Mouse (Mus musculus) central nervous system, embryonic 18 days (tissue): Measurements from ENCODE around the gene Trabd. TPM values are rescaled to one million over a fixed set of nuclear protein-coding genes. Genes with fewer than 3 reads are reported as not detected.

Source experiments
- polyA plus RNA-seq: library from polyadenylated mRNA; depleted of rRNA; stranded (reverse); fragments of >200 nt; gene quantifications from 2 replicates; pipeline ENCODE4 v1.2.3, GENCODE M21; 2012; rRNA removed

Gene Trabd
- polyA plus RNA-seq, result 31.3 and 32.3 TPM in 2 replicates

DNA sequence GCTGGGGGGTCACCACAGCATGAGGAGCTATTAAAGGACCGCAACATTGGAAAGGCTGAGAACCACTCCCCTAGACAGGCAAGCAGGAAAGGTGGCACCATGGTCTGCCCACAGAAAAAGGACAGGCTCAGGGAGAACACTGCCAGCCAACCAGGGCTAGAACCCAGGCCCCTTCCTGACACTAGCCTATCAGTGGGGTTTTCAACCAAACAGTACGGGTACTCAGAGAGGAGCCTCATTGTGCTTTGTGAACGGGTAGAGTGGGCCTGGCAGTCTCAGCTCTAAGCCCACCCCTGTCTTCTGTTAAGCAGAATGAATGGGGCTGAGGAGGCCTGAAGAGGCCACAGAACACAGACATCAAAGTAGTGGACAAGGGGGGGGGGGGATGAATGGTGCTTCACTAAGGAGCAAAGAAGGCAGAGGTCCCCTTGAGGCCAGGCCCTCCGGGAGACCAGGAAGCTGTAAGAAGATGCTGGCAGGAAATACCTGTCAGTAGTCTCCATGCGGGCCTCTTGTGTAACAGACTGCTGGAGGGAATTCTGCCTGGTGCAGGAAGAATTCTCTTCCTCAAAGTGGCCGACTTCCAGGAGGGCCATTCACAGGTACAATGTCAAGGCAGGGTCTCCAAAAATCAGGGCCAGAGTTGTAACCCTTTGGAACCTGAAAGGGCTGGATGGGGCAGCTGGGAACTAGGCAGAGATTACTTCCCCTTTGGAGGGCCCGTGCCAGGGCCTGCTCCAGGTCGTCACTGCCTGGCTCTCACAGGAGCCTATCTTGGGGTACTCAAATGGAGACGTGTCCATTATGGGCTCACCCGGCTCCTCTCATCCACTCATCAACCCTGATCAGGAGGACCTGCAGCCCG is at the start of gene Trabd:
Trabd (plus strand) TSS at position 512 of the 865 bp plus-strand sequence.

DNA sequence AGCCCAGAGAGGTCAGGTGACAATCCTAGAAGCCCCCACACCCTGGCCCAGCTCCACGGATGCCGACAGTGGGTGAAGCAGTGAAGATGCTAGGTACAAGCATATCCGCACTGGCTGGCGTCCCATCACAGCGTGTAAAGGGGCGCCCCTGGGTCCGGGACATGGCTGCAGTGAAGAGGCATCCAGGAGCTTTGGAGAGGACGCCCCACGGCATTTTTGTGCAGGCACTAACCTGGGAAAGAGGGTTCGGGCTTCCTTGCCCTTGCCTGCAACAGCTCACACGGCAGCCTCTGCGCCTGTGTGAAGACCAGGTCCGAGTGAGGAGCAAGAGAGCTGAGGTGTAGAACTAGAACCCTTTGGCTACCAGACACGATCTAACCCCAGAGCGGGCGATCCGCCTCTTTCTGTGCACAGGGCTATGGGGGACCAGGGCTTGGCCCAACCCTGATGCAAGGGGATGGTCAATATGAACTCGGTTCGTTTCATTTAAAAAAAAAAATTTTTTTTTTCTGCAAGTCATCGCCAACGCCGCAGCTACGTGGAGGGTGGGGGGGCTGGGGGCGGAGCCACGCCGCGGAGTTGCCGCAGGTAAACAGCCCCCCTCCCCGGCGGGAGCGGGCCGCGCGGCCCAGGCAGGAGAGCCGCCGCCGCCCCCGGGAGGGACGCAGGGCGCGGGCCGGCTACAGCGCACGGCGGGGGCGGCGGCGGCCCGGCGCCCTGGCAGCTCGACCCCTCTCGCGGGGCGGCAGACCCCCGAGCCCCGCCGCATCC is 15.6 kb upstream of the Trabd start, which contains the start of gene Panx2:
Panx2 (plus strand) TSS at position 574 of the 771 bp plus-strand sequence.

DNA sequence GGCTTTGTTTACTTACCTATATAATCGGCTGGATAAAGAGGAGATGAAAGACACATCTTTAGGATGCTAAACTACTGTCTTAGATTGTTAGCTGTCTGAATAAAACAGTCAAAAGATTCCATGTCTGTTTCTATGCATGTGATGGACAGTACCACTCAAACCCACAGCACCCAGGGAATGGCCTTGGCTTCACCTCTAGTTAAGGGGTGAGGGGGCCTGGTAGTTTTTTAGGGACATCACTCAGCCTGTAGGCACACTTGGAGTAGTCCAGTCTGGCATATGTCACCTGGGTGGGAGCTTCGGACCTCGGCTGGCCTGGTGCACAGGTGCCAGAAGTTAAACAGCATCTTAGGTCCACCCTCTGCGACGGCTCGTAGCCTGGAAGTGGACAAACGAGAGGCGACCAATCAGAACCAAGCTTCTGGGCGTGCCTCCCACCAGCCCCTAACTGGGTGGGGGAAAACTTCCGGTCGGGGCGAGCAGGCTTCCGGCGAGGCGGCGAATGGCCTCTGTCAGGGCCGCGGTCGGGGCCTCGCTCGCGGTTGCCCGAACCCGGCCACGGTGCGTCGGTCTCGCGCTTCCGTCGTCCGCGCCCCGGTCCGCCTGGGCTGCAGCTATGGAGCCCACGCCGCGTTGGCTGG is 13.8 kb downstream of the Trabd start, which contains the start of gene Selenoo:
Selenoo (plus strand) TSS at position 478 of the 641 bp plus-strand sequence.

DNA sequence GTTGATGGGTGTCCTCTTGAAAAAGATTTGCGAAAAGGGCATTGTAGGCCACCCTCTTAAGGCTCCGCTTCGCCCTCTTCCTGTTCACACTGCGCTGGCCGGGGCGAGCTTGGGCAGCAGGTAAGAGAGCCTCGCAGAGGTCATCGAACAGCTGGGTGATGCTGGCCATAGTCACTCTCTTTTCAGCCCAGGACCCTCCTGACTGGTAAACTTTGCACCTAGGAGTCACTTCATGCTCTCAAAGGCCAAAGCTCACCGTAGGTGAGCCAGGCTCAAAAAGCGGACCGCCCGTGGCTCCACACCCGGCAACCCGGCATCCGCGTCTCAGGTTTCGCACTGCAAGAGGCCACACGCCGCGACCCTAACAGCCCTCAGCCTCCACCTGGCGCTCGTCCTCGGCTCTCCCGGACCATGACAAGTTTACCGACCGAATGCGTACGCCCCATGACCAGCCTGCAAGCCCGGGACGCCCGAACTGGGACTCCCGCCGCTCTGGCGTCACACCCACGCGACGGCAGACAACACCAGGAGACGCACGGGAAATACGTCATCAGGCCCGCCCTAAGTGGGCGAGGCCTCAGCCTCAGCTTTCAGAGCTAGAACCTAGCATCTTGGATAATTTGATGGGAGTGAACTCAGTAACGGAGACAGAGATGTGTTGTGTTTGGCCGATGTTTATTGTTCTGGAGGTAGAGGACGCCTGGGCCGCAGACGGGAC is 47.9 kb downstream of the Trabd start, which contains the start of gene Tubgcp6:
Tubgcp6 (minus strand) TSS at position 464 of the 718 bp plus-strand sequence.

DNA sequence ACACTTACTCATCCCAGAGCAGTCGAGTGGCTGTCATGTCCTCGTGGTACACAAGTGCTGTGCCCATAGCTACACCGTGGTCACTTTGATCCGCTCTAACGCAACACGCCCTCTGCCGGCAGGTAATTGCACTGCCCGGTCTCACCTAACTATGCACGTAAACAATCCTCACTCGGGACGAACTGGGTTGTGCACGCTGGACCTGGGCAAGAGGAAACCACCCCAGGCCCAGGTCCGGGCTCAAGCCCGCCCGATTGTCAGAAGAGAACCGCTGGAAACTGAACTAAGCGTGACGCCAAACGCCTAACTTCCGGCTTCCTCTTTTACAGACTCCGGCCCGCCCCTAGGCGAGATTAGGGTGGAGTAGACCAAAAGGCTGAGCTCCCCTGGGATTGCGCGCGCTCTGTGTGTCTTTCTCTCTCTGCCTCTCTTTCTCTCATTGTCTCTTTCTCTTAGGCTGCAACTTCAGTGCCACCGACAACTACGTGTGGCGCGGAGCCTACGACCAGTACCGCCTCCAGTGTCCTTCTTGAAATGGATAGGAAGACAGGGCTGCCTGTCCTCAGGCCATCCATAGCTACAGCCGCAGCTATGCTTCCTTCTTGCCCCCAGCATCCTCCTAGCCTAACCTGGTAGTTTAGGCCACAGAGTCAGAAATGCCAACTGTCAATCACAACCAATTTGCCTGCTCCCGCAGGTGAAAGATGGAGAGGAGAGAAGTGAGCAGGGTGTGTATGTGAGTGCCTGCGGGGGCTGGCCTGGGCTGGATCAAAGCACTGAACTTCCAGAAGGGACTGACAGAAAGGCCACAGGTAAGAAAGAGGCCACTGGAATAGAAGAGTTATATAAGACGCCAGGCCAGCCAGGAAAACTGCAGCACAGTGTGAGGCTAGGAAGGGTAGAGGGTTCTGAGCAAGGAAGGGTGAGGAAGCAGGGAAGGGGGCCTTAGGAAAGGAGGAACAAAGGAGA is 53.7 kb downstream of the Trabd start, which contains the start of gene Hdac10:
Hdac10 (minus strand) TSS at position 319 of the 969 bp plus-strand sequence.

Other genes with a start within 250 kb of the Trabd start
- 14.1 and 15.1 TPM in 2 replicates for gene Pim3, start 212.9 kb upstream of the Trabd start, polyA plus RNA-seq
- gene Ttll8, start 120.7 kb upstream of the Trabd start, polyA plus RNA-seq, result 0.54 and 0.68 TPM in 2 replicates
- 37.5 and 41.8 TPM in 2 replicates for gene Mlc1, start 96.1 kb upstream of the Trabd start, polyA plus RNA-seq
- 0.03 TPM in 1 of 2 replicates, not detected in the other for gene Mov10l1, start 92.2 kb upstream of the Trabd start, polyA plus RNA-seq
- 25.8 and 31.2 TPM in 2 replicates for gene Panx2, start 15.4 kb upstream of the Trabd start, polyA plus RNA-seq
- gene Selenoo, start 14.0 kb downstream of the Trabd start, polyA plus RNA-seq, result 36.9 and 39.2 TPM in 2 replicates
- gene Tubgcp6, start 48.0 kb downstream of the Trabd start, polyA plus RNA-seq, result 33.3 and 39.6 TPM in 2 replicates
- 59.9 and 61.6 TPM in 2 replicates for gene Hdac10, start 53.6 kb downstream of the Trabd start, polyA plus RNA-seq
- 9.2 and 9.8 TPM in 2 replicates for gene Mapk12, start 65.6 kb downstream of the Trabd start, polyA plus RNA-seq
- gene Mapk11, start 74.5 kb downstream of the Trabd start, polyA plus RNA-seq, result 58.0 and 67.9 TPM in 2 replicates
- 134 and 141 TPM in 2 replicates for gene Plxnb2, start 105.7 kb downstream of the Trabd start, polyA plus RNA-seq
- gene Dennd6b, start 121.4 kb downstream of the Trabd start, polyA plus RNA-seq, result 162 TPM in 2 replicates
- gene Ppp6r2, start 136.4 kb downstream of the Trabd start, polyA plus RNA-seq, result 132 and 135 TPM in 2 replicates
- 149 and 165 TPM in 2 replicates for gene Sbf1, start 240.2 kb downstream of the Trabd start, polyA plus RNA-seq
- gene Adm2, start 247.6 kb downstream of the Trabd start, polyA plus RNA-seq, result 0.07 TPM in 1 of 2 replicates, not detected in the other